In genomic region chr8:75078215-75078614, GRCm38 (mm10) we compare ENCODE assay signal across 17 mouse cellular contexts.
"Had no signal": no experiment of that assay in that cellular context is flagged by ENCODE, and none has a peak within 500 bp of the region (broad histone marks: within the 10 kb centered on the region; RNA-seq: fewer than 3 reads in every experiment).

No protein-coding gene starts in this region.

- H3K9ac ChIP-seq: lung, embryonic 15.5 days; midbrain, embryonic 13.5 days; midbrain, embryonic 15.5 days; neural tube, embryonic 12.5 days; stomach, embryonic 15.5 days had no signal

- H3K9me3 ChIP-seq: lung, embryonic 15.5 days; megakaryocyte, embryonic 14.5 days; midbrain, embryonic 13.5 days; midbrain, embryonic 15.5 days; neural tube, embryonic 12.5 days; stomach, embryonic 15.5 days had no signal

- H3K4me3 ChIP-seq: lung, embryonic 15.5 days; megakaryocyte, embryonic 14.5 days; midbrain, embryonic 13.5 days; midbrain, embryonic 15.5 days; neural tube, embryonic 12.5 days; stomach, embryonic 15.5 days had no signal

- H3K4me1 ChIP-seq: midbrain, embryonic 13.5 days; neural tube, embryonic 12.5 days; stomach, embryonic 15.5 days had no signal

- H3K4me2 ChIP-seq: lung, embryonic 15.5 days; midbrain, embryonic 11.5 days; midbrain, embryonic 13.5 days; midbrain, embryonic 15.5 days; neural tube, embryonic 12.5 days; stomach, embryonic 15.5 days had no signal

- H3K27me3 ChIP-seq: lung, embryonic 15.5 days; midbrain, embryonic 15.5 days; neural tube, embryonic 12.5 days; stomach, embryonic 15.5 days had no signal

- H3K36me3 ChIP-seq: lung, embryonic 15.5 days; midbrain, embryonic 13.5 days; midbrain, embryonic 15.5 days; neural tube, embryonic 12.5 days; stomach, embryonic 15.5 days had no signal

- DNase-seq: lung, adult 2 months; lung, postnatal 14 days; lung, postnatal 36 days; right cerebral cortex, postnatal 14 days; thymus, adult 2 months; thymus, postnatal 25 days; thymus, postnatal 4 days had no signal

- ATAC-seq: lung, postnatal 0 days; midbrain, embryonic 13.5 days; midbrain, embryonic 15.5 days had no signal

- H3K27ac ChIP-seq: lung, embryonic 15.5 days; macrophage; midbrain, embryonic 13.5 days; midbrain, embryonic 15.5 days; neural tube, embryonic 12.5 days; stomach, embryonic 15.5 days; stomach, postnatal 0 days had no signal
